Mouse (Mus musculus): Measurements from ENCODE around the gene Rprd1b. TPM values are rescaled to one million over a fixed set of nuclear protein-coding genes. Genes with fewer than 3 reads are reported as not detected.

The Rprd1b gene
- polyA plus RNA-seq, 1 experiment = 11.4 TPM

- H3ac ChIP-seq (ENCODE audit: control insufficient read depth, insufficient read length, low read depth) = peak overlapping the region; percentile 67
- peak overlapping the region; percentile 95 for H3K4me3 ChIP-seq (ENCODE audit: insufficient read depth, poor library complexity, severe bottlenecking)
- H3K79me2 ChIP-seq (ENCODE audit: control insufficient read depth, insufficient read depth) = peaks cover 96% of the 10 kb centered on the region
- H3K36me3 ChIP-seq (ENCODE audit: control insufficient read depth, insufficient read depth) = peaks cover 11% of the 10 kb centered on the region
- peaks cover 76% of the 10 kb centered on the region for H3K79me3 ChIP-seq (ENCODE audit: low read depth)
- no peaks in the 10 kb centered on the region for H3K27me3 ChIP-seq (ENCODE audit: control insufficient read depth, insufficient read depth, insufficient read length)
- TF ChIP-seq CTCF (IDR thresholded peaks at IDR 0.05; ENCODE audit: control insufficient read depth, insufficient read depth, insufficient read length) = no peak
- no peak for TF ChIP-seq FOSL1 (IDR thresholded peaks at IDR 0.05; ENCODE audit: insufficient read depth, low read length, poor library complexity, severe bottlenecking)
- TF ChIP-seq MAX (IDR thresholded peaks at IDR 0.05) = no peak
- TF ChIP-seq MYOD1 (IDR thresholded peaks at IDR 0.05; ENCODE audit: control insufficient read depth, insufficient read length, low read depth) = no peak
- TF ChIP-seq USF1 (IDR thresholded peaks at IDR 0.05; ENCODE audit: low read depth) = no peak
- no peak for TF ChIP-seq CEBPB (IDR thresholded peaks at IDR 0.05; ENCODE audit: low read depth)
These were observed 1.7 kb downstream of the Rprd1b start for GRCm38 (mm10) chr2:158030007-158030406.

GRCm38 (mm10) chr2:158035813-158036212, 7.5 kb downstream of the Rprd1b start:
- Histone ChIP-seq H3K4me3 (ENCODE audit: insufficient read depth, poor library complexity, severe bottlenecking) (no peak overlapping the region), H3K36me3 (ENCODE audit: control insufficient read depth, insufficient read depth) (peaks cover 33% of the 10 kb centered on the region)
- TF ChIP-seq MAX (IDR thresholded peaks at IDR 0.05) = no peak

GRCm38 (mm10) chr2:158036408-158036807, 8.1 kb downstream of the Rprd1b start:
- H3ac ChIP-seq (ENCODE audit: control insufficient read depth, insufficient read length, low read depth) = no peak overlapping the region
- peaks cover 28% of the 10 kb centered on the region for H3K36me3 ChIP-seq (ENCODE audit: control insufficient read depth, insufficient read depth)
- TF ChIP-seq CTCF (IDR thresholded peaks at IDR 0.05; ENCODE audit: control insufficient read depth, insufficient read depth, insufficient read length) (no peak), MYOD1 (IDR thresholded peaks at IDR 0.05; ENCODE audit: control insufficient read depth, insufficient read length, low read depth) (no peak), MYOG (IDR thresholded peaks at IDR 0.05; ENCODE audit: control insufficient read depth, extremely low read depth, insufficient read length) (no peak), FOSL1 (IDR thresholded peaks at IDR 0.05; ENCODE audit: insufficient read depth, low read length, poor library complexity, severe bottlenecking) (no peak), USF1 (IDR thresholded peaks at IDR 0.05; ENCODE audit: low read depth) (no peak), CEBPB (IDR thresholded peaks at IDR 0.05; ENCODE audit: low read depth) (no peak), MAX (IDR thresholded peaks at IDR 0.05) (no peak)
- H3K27me3 ChIP-seq (ENCODE audit: control insufficient read depth, insufficient read depth, insufficient read length) = no peaks in the 10 kb centered on the region
- no peak overlapping the region for H3K4me3 ChIP-seq (ENCODE audit: insufficient read depth, poor library complexity, severe bottlenecking)
- H3K79me3 ChIP-seq (ENCODE audit: low read depth) = peaks cover 60% of the 10 kb centered on the region
- H3K79me2 ChIP-seq (ENCODE audit: control insufficient read depth, insufficient read depth) = peaks cover 91% of the 10 kb centered on the region

More at GRCm38 (mm10) chr2:158035813-158036212, 7.5 kb downstream of the Rprd1b start:
- Histone ChIP-seq H3K79me2 (ENCODE audit: control insufficient read depth, insufficient read depth) (peaks cover 91% of the 10 kb centered on the region), H3ac (ENCODE audit: control insufficient read depth, insufficient read length, low read depth) (no peak overlapping the region), H3K27me3 (ENCODE audit: control insufficient read depth, insufficient read depth, insufficient read length) (no peaks in the 10 kb centered on the region), H3K79me3 (ENCODE audit: low read depth) (peaks cover 64% of the 10 kb centered on the region)

- TF ChIP-seq CEBPB (IDR thresholded peaks at IDR 0.05; ENCODE audit: low read depth) (no peak), CTCF (IDR thresholded peaks at IDR 0.05; ENCODE audit: control insufficient read depth, insufficient read depth, insufficient read length) (no peak), MAX (IDR thresholded peaks at IDR 0.05) (no peak), FOSL1 (IDR thresholded peaks at IDR 0.05; ENCODE audit: insufficient read depth, low read length, poor library complexity, severe bottlenecking) (no peak), MYOD1 (IDR thresholded peaks at IDR 0.05; ENCODE audit: control insufficient read depth, insufficient read length, low read depth) (no peak), USF1 (IDR thresholded peaks at IDR 0.05; ENCODE audit: low read depth) (no peak), MYOG (IDR thresholded peaks at IDR 0.05; ENCODE audit: control insufficient read depth, extremely low read depth, insufficient read length) (no peak)
- Histone ChIP-seq H3K79me3 (ENCODE audit: low read depth) (peaks cover 56% of the 10 kb centered on the region), H3K79me2 (ENCODE audit: control insufficient read depth, insufficient read depth) (peaks cover 91% of the 10 kb centered on the region), H3ac (ENCODE audit: control insufficient read depth, insufficient read length, low read depth) (no peak overlapping the region), H3K27me3 (ENCODE audit: control insufficient read depth, insufficient read depth, insufficient read length) (no peaks in the 10 kb centered on the region), H3K36me3 (ENCODE audit: control insufficient read depth, insufficient read depth) (peaks cover 26% of the 10 kb centered on the region), H3K4me3 (ENCODE audit: insufficient read depth, poor library complexity, severe bottlenecking) (no peak overlapping the region)
These were observed 8.7 kb downstream of the Rprd1b start for GRCm38 (mm10) chr2:158036953-158037352.

- H3K79me3 ChIP-seq (ENCODE audit: low read depth) = peaks cover 50% of the 10 kb centered on the region
- no peak overlapping the region for H3ac ChIP-seq (ENCODE audit: control insufficient read depth, insufficient read length, low read depth)
- H3K27me3 ChIP-seq (ENCODE audit: control insufficient read depth, insufficient read depth, insufficient read length) = no peaks in the 10 kb centered on the region
- H3K4me3 ChIP-seq (ENCODE audit: insufficient read depth, poor library complexity, severe bottlenecking) = no peak overlapping the region
- H3K79me2 ChIP-seq (ENCODE audit: control insufficient read depth, insufficient read depth) = peaks cover 90% of the 10 kb centered on the region
- TF ChIP-seq CEBPB (IDR thresholded peaks at IDR 0.05; ENCODE audit: low read depth) (no peak), USF1 (IDR thresholded peaks at IDR 0.05; ENCODE audit: low read depth) (no peak), MYOD1 (IDR thresholded peaks at IDR 0.05; ENCODE audit: control insufficient read depth, insufficient read length, low read depth) (no peak), MAX (IDR thresholded peaks at IDR 0.05) (no peak), FOSL1 (IDR thresholded peaks at IDR 0.05; ENCODE audit: insufficient read depth, low read length, poor library complexity, severe bottlenecking) (no peak), MYOG (IDR thresholded peaks at IDR 0.05; ENCODE audit: control insufficient read depth, extremely low read depth, insufficient read length) (no peak), CTCF (IDR thresholded peaks at IDR 0.05; ENCODE audit: control insufficient read depth, insufficient read depth, insufficient read length) (no peak)
- H3K36me3 ChIP-seq (ENCODE audit: control insufficient read depth, insufficient read depth) = peaks cover 26% of the 10 kb centered on the region
These were observed 9.3 kb downstream of the Rprd1b start for GRCm38 (mm10) chr2:158037571-158037970.

- Histone ChIP-seq H3K79me2 (ENCODE audit: control insufficient read depth, insufficient read depth) (peaks cover 69% of the 10 kb centered on the region), H3K36me3 (ENCODE audit: control insufficient read depth, insufficient read depth) (peaks cover 39% of the 10 kb centered on the region), H3K79me3 (ENCODE audit: low read depth) (peaks cover 29% of the 10 kb centered on the region), H3K27me3 (ENCODE audit: control insufficient read depth, insufficient read depth, insufficient read length) (no peaks in the 10 kb centered on the region), H3K4me3 (ENCODE audit: insufficient read depth, poor library complexity, severe bottlenecking) (no peak overlapping the region), H3ac (ENCODE audit: control insufficient read depth, insufficient read length, low read depth) (no peak overlapping the region)
- TF ChIP-seq MYOG (IDR thresholded peaks at IDR 0.05; ENCODE audit: control insufficient read depth, extremely low read depth, insufficient read length) = no peak
- TF ChIP-seq CTCF (IDR thresholded peaks at IDR 0.05; ENCODE audit: control insufficient read depth, insufficient read depth, insufficient read length) = no peak
- no peak for TF ChIP-seq CEBPB (IDR thresholded peaks at IDR 0.05; ENCODE audit: low read depth)
- TF ChIP-seq MAX (IDR thresholded peaks at IDR 0.05) = no peak
- no peak for TF ChIP-seq MYOD1 (IDR thresholded peaks at IDR 0.05; ENCODE audit: control insufficient read depth, insufficient read length, low read depth)
- no peak for TF ChIP-seq USF1 (IDR thresholded peaks at IDR 0.05; ENCODE audit: low read depth)
- TF ChIP-seq FOSL1 (IDR thresholded peaks at IDR 0.05; ENCODE audit: insufficient read depth, low read length, poor library complexity, severe bottlenecking) = no peak
These were observed 11.4 kb downstream of the Rprd1b start for GRCm38 (mm10) chr2:158039662-158040061.

All from C2C12 (cell line).